Mouse (Mus musculus) liver, embryonic 14.5 days (tissue): ENCODE measurements around the gene Myoz1.

Experiments used
- CTCF ChIP-seq: IDR thresholded peaks from 2 replicates; pipeline ENCODE4 v1.5.1; 2016; ENCODE audit warnings: antibody characterized with exemption, low read depth, control low read depth
- EP300 ChIP-seq: IDR thresholded peaks from 2 replicates; pipeline ENCODE4 v1.6.1; 2016; ENCODE audit warnings: antibody characterized with exemption, low read depth

GRCm38 (mm10) chr14:20663601-20664000 lies 7.3 kb upstream of the Myoz1 start:
- TF ChIP-seq CTCF (no peak), EP300 (no peak)
